Comparison of ENCODE assay signal across 9 mouse cellular contexts in genomic region chr6:46961022-46961686, GRCm38 (mm10).
DNase-seq lines count a peak whose midpoint lies in the region; ATAC-seq and TF ChIP-seq lines count a peak whose summit lies in the region.
"Had no signal": no experiment of that assay in that cellular context is flagged by ENCODE, and none has a peak within 500 bp of the region (broad histone marks: within the 10 kb centered on the region; RNA-seq: fewer than 3 reads in every experiment).

No protein-coding gene starts in this region.

- no peak overlapping the region for H3K4me2 ChIP-seq in hindbrain, embryonic 11.5 days (replicated peaks; ENCODE audit: low read depth, low read length)
- H3K4me2 ChIP-seq in lung, embryonic 14.5 days: no peak overlapping the region

- no peaks in the 10 kb centered on the region for H3K36me3 ChIP-seq in hindbrain, embryonic 11.5 days (ENCODE audit: control insufficient read depth, insufficient read depth, low read length)
- H3K36me3 ChIP-seq in lung, embryonic 14.5 days (ENCODE audit: insufficient read depth): no peaks in the 10 kb centered on the region

- no peak overlapping the region for H3K27ac ChIP-seq in hindbrain, embryonic 11.5 days (ENCODE audit: low read depth, low read length)
- H3K27ac ChIP-seq in lung, embryonic 14.5 days (ENCODE audit: low read depth): no peak overlapping the region

- peak; percentile 96 for ATAC-seq in hindbrain, embryonic 11.5 days (ENCODE audit: low FRiP score)
- ATAC-seq in lung, embryonic 14.5 days (ENCODE audit: insufficient read depth): peak; percentile 96

- no peaks in the 10 kb centered on the region for H3K27me3 ChIP-seq in hindbrain, embryonic 11.5 days (ENCODE audit: control insufficient read depth, insufficient read depth, low read length)
- H3K27me3 ChIP-seq in lung, embryonic 14.5 days (ENCODE audit: insufficient read depth, low read length): no peaks in the 10 kb centered on the region
- H3K27me3 ChIP-seq: megakaryocyte, embryonic 14.5 days had no signal

- no peaks in the 10 kb centered on the region for H3K9me3 ChIP-seq in hindbrain, embryonic 11.5 days (ENCODE audit: control insufficient read depth, low read length)
- H3K9me3 ChIP-seq in lung, embryonic 14.5 days (ENCODE audit: low read depth, low read length): no peaks in the 10 kb centered on the region
- H3K9me3 ChIP-seq: megakaryocyte, embryonic 14.5 days had no signal

- H3K9ac ChIP-seq in hindbrain, embryonic 11.5 days (ENCODE audit: low read depth, low read length): no peak overlapping the region
- no peak overlapping the region for H3K9ac ChIP-seq in lung, embryonic 14.5 days

- H3K4me1 ChIP-seq in hindbrain, embryonic 11.5 days (replicated peaks; ENCODE audit: control insufficient read depth, insufficient read depth, low read length): no peaks in the 10 kb centered on the region
- no peaks in the 10 kb centered on the region for H3K4me1 ChIP-seq in lung, embryonic 14.5 days (ENCODE audit: insufficient read depth)
- H3K4me1 ChIP-seq: megakaryocyte, embryonic 14.5 days had no signal

- peak; percentile 68 for DNase-seq in Muller cell, postnatal 12 days (ENCODE audit: inconsistent ontology term)
- peak; percentile 64 for DNase-seq in brain, embryonic 18.5 days (ENCODE audit: low read depth, low spot score)
- peak; percentile 10 for DNase-seq in fibroblast of lung, adult 2 months (ENCODE audit: low read depth)
- peak; percentile 88 for DNase-seq in hindbrain, embryonic 11.5 days (ENCODE audit: low spot score)
- peak; percentile 33 to 71 for DNase-seq in layer of hippocampus, adult 8-10 months (ENCODE audit: low spot score in 2 of 2)
- peak; percentile 92 for DNase-seq in lung, embryonic 14.5 days
- DNase-seq in retina, embryonic 14.5 days (ENCODE audit: low spot score): peak; percentile 91
- DNase-seq in yolk sac, embryonic 10.5 days (ENCODE audit: low spot score): peak; percentile 43

- peak; percentile 90 for TF ChIP-seq CTCF in lung, embryonic 14.5 days (IDR thresholded peaks at IDR 0.05; ENCODE audit: low read depth)

- no peak overlapping the region for H3K4me3 ChIP-seq in hindbrain, embryonic 11.5 days (ENCODE audit: low read depth, low read length)
- no peak overlapping the region for H3K4me3 ChIP-seq in lung, embryonic 14.5 days (ENCODE audit: low read depth, low read length)
- H3K4me3 ChIP-seq: megakaryocyte, embryonic 14.5 days had no signal

- WGBS in hindbrain, embryonic 11.5 days: 41% methylated on average over 10 of the region's 10 CpGs
- 32% methylated on average over 10 of the region's 10 CpGs for WGBS in lung, embryonic 14.5 days

Comparison
In these comparisons a context has a peak if more than half of its experiments do, and no peak if none do; other contexts are left out.
1. DNase-seq: peak in every context shown above with its lines; median percentile 92 in lung, embryonic 14.5 days; 91 in retina, embryonic 14.5 days; 88 in hindbrain, embryonic 11.5 days; 68 in Muller cell, postnatal 12 days; 64 in brain, embryonic 18.5 days; 52 in layer of hippocampus, adult 8-10 months; 43 in yolk sac, embryonic 10.5 days; 10 in fibroblast of lung, adult 2 months.